Comparison of ENCODE assay signal across 8 mouse cellular contexts in the genomic region with DNA sequence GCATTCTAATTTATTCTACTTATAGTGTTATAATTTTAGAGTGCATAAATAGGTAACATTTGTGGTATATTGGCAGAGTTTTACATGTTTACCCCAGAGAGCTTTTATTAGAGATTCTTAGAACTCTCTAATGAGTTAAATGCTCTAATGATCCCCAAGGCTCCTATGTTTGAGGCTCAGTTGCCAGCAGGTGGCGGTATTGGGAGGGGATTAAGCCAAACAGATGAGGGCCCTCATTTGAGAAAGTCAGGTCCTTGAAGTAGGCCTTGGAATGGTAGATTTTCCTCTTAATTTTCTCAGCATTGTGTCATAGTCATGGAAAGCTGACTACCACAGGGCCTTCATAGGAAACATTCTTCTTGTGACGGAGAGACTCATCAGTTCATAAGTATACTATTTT.
DNase-seq lines count a peak whose midpoint lies in the region; ATAC-seq and TF ChIP-seq lines count a peak whose summit lies in the region.

No protein-coding gene starts in this region.

- TF ChIP-seq CTCF in thymus, adult 2 months (IDR thresholded peaks at IDR 0.05; ENCODE audit: borderline replicate concordance, control insufficient read depth, extremely low read depth, insufficient read depth, low read length, poor library complexity): no peak

- TF ChIP-seq POLR2A in thymus, adult 2 months (IDR thresholded peaks at IDR 0.05; ENCODE audit: control insufficient read depth, extremely low read depth, insufficient read depth, low read length, poor library complexity): no peak

- no peak overlapping the region for H3K4me3 ChIP-seq in midbrain, embryonic 10.5 days
- no peak overlapping the region for H3K4me3 ChIP-seq in midbrain, embryonic 15.5 days
- H3K4me3 ChIP-seq in limb, embryonic 10.5 days: no peak overlapping the region
- no peak overlapping the region for H3K4me3 ChIP-seq in thymus, adult 2 months (ENCODE audit: control insufficient read depth, insufficient read depth, low read length)

- H3K9ac ChIP-seq in midbrain, embryonic 15.5 days: no peak overlapping the region

- no peak overlapping the region for H3K4me2 ChIP-seq in midbrain, embryonic 15.5 days

- peak; percentile 56 for DNase-seq in midbrain, embryonic 10.5 days (ENCODE audit: low spot score)
- peak; percentile 24 to 54 for DNase-seq in adrenal gland, adult 18-20 months (ENCODE audit: low spot score in 2 of 2)
- peak; percentile 76 for DNase-seq in embryo, embryonic 10.5 days (ENCODE audit: low spot score)
- DNase-seq in kidney, adult 9 months: peak; percentile 68
- DNase-seq in limb, embryonic 10.5 days (ENCODE audit: low spot score): peak; percentile 56
- DNase-seq in right cerebral cortex, postnatal 4 days: peak; percentile 79
- DNase-seq in thymus, adult 2 months: no peak

- no peaks in the 10 kb centered on the region for H3K36me3 ChIP-seq in midbrain, embryonic 10.5 days
- no peaks in the 10 kb centered on the region for H3K36me3 ChIP-seq in midbrain, embryonic 15.5 days (replicated peaks)
- no peaks in the 10 kb centered on the region for H3K36me3 ChIP-seq in limb, embryonic 10.5 days
- H3K36me3 ChIP-seq in thymus, adult 2 months (ENCODE audit: control insufficient read depth, insufficient read depth, low read length): no peaks in the 10 kb centered on the region

- no peak for ATAC-seq in midbrain, embryonic 15.5 days (replicated peaks)

- no peaks in the 10 kb centered on the region for H3K4me1 ChIP-seq in midbrain, embryonic 10.5 days
- H3K4me1 ChIP-seq in midbrain, embryonic 15.5 days: no peaks in the 10 kb centered on the region
- H3K4me1 ChIP-seq in limb, embryonic 10.5 days: no peaks in the 10 kb centered on the region
- no peaks in the 10 kb centered on the region for H3K4me1 ChIP-seq in thymus, adult 2 months (replicated peaks; ENCODE audit: control insufficient read depth, insufficient read depth, low read length)

- 32% methylated on average over 2 of the region's 2 CpGs for WGBS in midbrain, embryonic 10.5 days
- WGBS in midbrain, embryonic 15.5 days: 38% methylated on average over 2 of the region's 2 CpGs
- WGBS in limb, embryonic 10.5 days: 34% methylated on average over 2 of the region's 2 CpGs
- WGBS in thymus, adult 2 months: 46% methylated on average over 2 of the region's 2 CpGs

- no peaks in the 10 kb centered on the region for H3K27me3 ChIP-seq in midbrain, embryonic 10.5 days (ENCODE audit: low read depth, poor library complexity, severe bottlenecking)
- H3K27me3 ChIP-seq in midbrain, embryonic 15.5 days (replicated peaks): no peaks in the 10 kb centered on the region
- no peaks in the 10 kb centered on the region for H3K27me3 ChIP-seq in limb, embryonic 10.5 days (ENCODE audit: low read depth, poor library complexity, severe bottlenecking)
- no peaks in the 10 kb centered on the region for H3K27me3 ChIP-seq in thymus, adult 2 months (ENCODE audit: control insufficient read depth, insufficient read depth, low read length)

- H3K27ac ChIP-seq in midbrain, embryonic 10.5 days (replicated peaks): no peak overlapping the region
- no peak overlapping the region for H3K27ac ChIP-seq in midbrain, embryonic 15.5 days
- H3K27ac ChIP-seq in limb, embryonic 10.5 days: no peak overlapping the region
- no peak overlapping the region for H3K27ac ChIP-seq in thymus, adult 2 months (ENCODE audit: control insufficient read depth, insufficient read depth, low read length)

- no peaks in the 10 kb centered on the region for H3K9me3 ChIP-seq in midbrain, embryonic 10.5 days (replicated peaks)
- no peaks in the 10 kb centered on the region for H3K9me3 ChIP-seq in midbrain, embryonic 15.5 days
- no peaks in the 10 kb centered on the region for H3K9me3 ChIP-seq in limb, embryonic 10.5 days (replicated peaks)
